Mouse (Mus musculus) heart, postnatal 25 days (tissue): ENCODE measurements around the gene Trim33. TPM values are rescaled to one million over a fixed set of nuclear protein-coding genes. Genes with fewer than 3 reads are reported as not detected.

Source experiments
- DNase-seq: peaks from one replicate; pipeline ENCODE4 v3.0.0; 2022; ENCODE audit warnings: low spot score
- intact Hi-C: fragments of 180-260 bp; cut with DNase I; formaldehyde crosslinking; loops from one replicate; pipeline ENCODE4 v1.15.1; 2025
- total RNA-seq, 2 experiments: library from RNA; stranded (reverse); gene quantifications; 2 replicates each; pipeline ENCODE4 v1.2.3; 2021

The Trim33 gene
- 10 to 100 TPM; 13.8 to 15.6 TPM for total RNA-seq

GRCm38 (mm10) chr3:103279182-103280149 is at the start of gene Trim33:
TSS of gene Trim33 (plus strand) at chr3:103279293.
- intact Hi-C loops, result loop anchor here (5.0 to 10.0 kb wide), 2 partner anchors 255 to 638 kb away; partner anchors contain the start of gene Csde1
- DNase-seq, result peak; percentile 81

GRCm38 (mm10) chr3:103232398-103232797 is 46.7 kb upstream of the Trim33 start:
- no peak for DNase-seq
- intact Hi-C loops, result no loop called here

GRCm38 (mm10) chr3:103241524-103241923 is 37.6 kb upstream of the Trim33 start:
- no peak for DNase-seq
- intact Hi-C loops, result no loop called here

- no peak for DNase-seq
- intact Hi-C loops, result no loop called here
Measured at GRCm38 (mm10) chr3:103242156-103242555, 36.9 kb upstream of the Trim33 start.

GRCm38 (mm10) chr3:103243491-103243890 is 35.6 kb upstream of the Trim33 start:
- intact Hi-C loops, result no loop called here
- DNase-seq, result no peak

GRCm38 (mm10) chr3:103246627-103247260 is 32.3 kb upstream of the Trim33 start:
- intact Hi-C loops, result no loop called here
- no peak for DNase-seq

GRCm38 (mm10) chr3:103256089-103256819 is 22.8 kb upstream of the Trim33 start:
- intact Hi-C loops, result no loop called here
- DNase-seq, result no peak

GRCm38 (mm10) chr3:103262802-103263417 is 16.2 kb upstream of the Trim33 start:
- intact Hi-C loops, result no loop called here
- DNase-seq, result no peak

GRCm38 (mm10) chr3:103278561-103279181 is 422 bp upstream of the Trim33 start:
- intact Hi-C loops, result no loop called here
- DNase-seq, result no peak

- intact Hi-C loops, result loop anchor here (5.0 to 10.0 kb wide), 2 partner anchors 256 to 637 kb away; partner anchors contain the start of gene Csde1
- DNase-seq, result peak; percentile 5
Measured at GRCm38 (mm10) chr3:103280241-103280761, 1.2 kb downstream of the Trim33 start.

GRCm38 (mm10) chr3:103280875-103281274 is 1.8 kb downstream of the Trim33 start:
- intact Hi-C loops, result loop anchor here (5.0 to 10.0 kb wide), 2 partner anchors 256 to 636 kb away; partner anchors contain the start of gene Csde1
- no peak for DNase-seq

GRCm38 (mm10) chr3:103288761-103289160 is 9.7 kb downstream of the Trim33 start:
- intact Hi-C loops, result loop anchor here (10.0 kb wide), 1 partner anchor 264 kb away; the partner anchor contains the start of gene Csde1
- DNase-seq, result no peak

- no peak for DNase-seq
- intact Hi-C loops, result no loop called here
Measured at GRCm38 (mm10) chr3:103291087-103291486, 12.0 kb downstream of the Trim33 start.

GRCm38 (mm10) chr3:103305411-103305982 is 26.4 kb downstream of the Trim33 start:
- DNase-seq, result no peak
- intact Hi-C loops, result no loop called here

GRCm38 (mm10) chr3:103309252-103309651 is 30.2 kb downstream of the Trim33 start:
- intact Hi-C loops, result no loop called here
- no peak for DNase-seq

- intact Hi-C loops, result no loop called here
- no peak for DNase-seq
Measured at GRCm38 (mm10) chr3:103309750-103310149, 30.7 kb downstream of the Trim33 start.

GRCm38 (mm10) chr3:103314291-103314690 is 35.2 kb downstream of the Trim33 start:
- intact Hi-C loops, result no loop called here
- no peak for DNase-seq

- intact Hi-C loops, result no loop called here
- no peak for DNase-seq
Measured at GRCm38 (mm10) chr3:103335371-103335770, 56.3 kb downstream of the Trim33 start.

GRCm38 (mm10) chr3:103346658-103347057 is 67.6 kb downstream of the Trim33 start:
- intact Hi-C loops, result no loop called here
- no peak for DNase-seq
